Mouse (Mus musculus) layer of hippocampus, postnatal 36 days (tissue): ENCODE results near the gene Vwa1. TPM values are rescaled to one million over a fixed set of nuclear protein-coding genes. Genes with fewer than 3 reads are reported as not detected.
"Not testable (repeated sequence)": the region's sequence is repeated elsewhere in the genome, so short reads cannot be mapped to it uniquely, and the experiment has no call there.

Source experiments
- DNase-seq, 2 experiments: peaks; one replicate each; pipeline ENCODE4 v3.0.0; 2022
- microRNA-seq, 2 experiments: library from miRNA; unstranded; fragments of <30 nt; microRNA quantifications; one replicate each; pipeline ENCODE4 v1.2.0; 2021
- total RNA-seq, 2 experiments: library from RNA; stranded (reverse); gene quantifications; 2 replicates each; pipeline ENCODE4 v1.2.3; 2021

Vwa1 gene
- total RNA-seq, 2 experiments from 2014 or later: 10.5 to 11.3 TPM

DNA sequence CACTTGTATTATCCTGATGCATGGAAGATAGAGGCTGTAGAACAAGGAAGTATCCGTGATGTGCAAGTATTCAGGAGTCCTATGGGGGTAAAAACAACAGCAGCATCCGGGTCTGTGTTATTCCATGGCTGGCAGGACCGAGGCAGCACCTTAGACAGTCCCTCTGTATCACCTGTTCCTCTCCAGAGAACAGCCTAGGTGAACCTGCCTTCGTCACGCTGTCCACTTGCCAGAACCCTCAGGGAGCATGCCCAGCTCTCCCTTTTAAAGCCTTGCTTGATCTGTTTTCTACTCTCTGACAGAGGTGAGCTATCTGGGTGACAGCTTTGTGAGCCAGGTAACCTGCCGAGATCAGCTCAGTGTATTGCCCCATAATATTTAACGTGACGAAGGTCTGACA is 30.0 kb downstream of the Vwa1 start:
- no peak for DNase-seq

DNA sequence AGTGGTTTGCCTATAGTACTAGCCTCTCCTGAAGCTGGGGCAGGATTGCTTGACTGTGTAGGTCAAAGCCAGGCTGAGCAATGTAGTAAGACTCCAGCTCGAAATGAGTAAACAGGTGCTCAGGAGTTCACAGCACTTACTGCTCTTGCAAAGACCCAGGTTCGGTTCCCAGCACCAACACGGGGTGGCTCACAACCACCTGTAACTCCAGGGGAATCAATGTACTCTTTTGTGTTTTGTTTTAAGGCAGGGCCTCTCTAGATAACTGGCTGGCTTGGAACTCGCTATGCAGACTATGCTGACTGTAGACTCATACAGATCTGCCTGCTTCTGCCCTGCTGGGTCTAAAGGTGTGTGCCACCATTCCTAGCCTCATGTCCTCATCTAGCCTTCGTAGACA is 31.8 kb downstream of the Vwa1 start:
- DNase-seq: no peak

DNA sequence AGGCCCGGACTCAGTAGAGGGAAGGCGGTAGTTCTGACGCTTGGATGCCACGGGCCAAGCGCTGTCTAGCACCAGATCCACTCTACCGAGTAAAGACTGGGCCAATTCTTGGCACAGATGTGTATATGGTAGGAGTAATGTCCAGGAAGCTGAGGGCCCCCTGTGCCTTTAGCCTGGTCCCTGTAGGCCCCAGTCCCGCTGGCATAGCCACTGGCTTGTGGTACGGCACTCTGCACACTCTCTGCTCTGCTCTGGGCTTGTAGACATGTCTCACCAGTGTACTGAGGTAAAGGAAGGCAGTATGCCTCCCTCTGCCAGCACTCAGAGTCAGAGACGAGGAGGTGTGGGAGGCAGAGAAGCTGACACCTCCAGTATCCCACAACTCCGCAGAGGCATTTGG is 33.8 kb downstream of the Vwa1 start:
- not testable (repeated sequence) for DNase-seq

DNA sequence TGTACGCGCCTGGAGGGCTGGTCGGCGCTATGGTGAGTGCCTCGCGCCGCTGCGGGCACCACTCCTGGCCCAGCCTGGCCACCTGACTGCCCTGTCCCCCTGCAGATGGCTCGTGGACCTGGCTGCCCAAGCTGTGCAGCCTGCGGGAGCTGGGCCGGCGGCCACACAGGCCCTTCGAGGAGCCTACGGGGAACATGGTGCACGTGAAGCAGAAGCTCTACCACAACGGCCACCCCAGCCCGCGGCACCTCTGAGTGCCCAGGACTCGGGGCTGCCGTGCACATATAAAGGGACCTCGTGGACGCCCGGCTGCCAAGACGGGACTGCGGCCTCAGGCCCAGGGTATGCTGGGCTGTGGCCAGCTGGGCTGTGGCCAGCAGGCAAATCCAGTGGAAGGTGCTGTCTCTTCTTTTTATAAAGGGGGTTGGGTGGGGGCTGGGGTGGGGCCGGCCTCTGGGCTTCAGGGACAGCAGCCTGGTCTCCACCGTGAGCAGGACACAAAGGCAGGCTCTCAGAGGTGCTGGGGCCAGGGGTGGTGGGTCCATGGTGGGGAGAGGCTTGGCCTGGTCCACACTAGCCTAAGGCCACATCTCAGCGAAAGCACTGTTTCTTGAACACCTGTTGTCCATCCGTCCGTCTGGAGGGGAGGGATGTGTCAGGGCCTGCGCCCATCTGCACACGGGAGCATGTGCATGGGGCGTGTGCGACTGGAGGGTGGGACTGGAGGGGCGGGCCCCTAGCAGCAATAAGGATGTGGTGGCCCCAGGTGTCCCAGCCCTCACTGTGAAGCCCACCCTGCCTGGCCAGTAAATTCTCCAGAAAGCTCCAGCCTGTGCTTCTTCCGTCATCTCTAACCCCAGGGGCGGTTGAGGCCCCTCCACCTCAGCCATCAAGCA is 34.5 kb downstream of the Vwa1 start:
- DNase-seq: no peak

GRCm38 (mm10) chr4:155739152-155739551 is 35.3 kb downstream of the Vwa1 start:
- DNase-seq: no peak

GRCm38 (mm10) chr4:155738262-155738661 is 36.2 kb downstream of the Vwa1 start:
- no peak for DNase-seq

DNA sequence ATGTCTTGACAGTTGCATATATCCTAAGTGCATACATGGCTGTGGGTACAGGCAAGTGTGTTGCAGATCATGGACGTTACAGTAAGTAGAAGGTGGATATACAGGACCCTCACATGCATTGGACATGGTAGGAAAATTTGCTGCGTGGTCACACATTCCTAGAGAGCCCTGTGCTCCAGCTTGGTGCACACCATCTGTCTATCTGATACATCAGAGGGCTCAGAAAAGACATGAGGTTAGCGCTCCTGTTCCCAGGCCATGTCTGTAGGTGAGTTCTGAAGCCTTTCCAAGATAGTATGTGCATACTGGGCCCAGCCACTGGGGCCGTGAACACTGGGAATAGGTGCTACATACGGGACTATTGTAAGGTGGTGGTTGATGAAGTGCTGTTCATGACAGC is 38.1 kb downstream of the Vwa1 start:
- DNase-seq: no peak

DNA sequence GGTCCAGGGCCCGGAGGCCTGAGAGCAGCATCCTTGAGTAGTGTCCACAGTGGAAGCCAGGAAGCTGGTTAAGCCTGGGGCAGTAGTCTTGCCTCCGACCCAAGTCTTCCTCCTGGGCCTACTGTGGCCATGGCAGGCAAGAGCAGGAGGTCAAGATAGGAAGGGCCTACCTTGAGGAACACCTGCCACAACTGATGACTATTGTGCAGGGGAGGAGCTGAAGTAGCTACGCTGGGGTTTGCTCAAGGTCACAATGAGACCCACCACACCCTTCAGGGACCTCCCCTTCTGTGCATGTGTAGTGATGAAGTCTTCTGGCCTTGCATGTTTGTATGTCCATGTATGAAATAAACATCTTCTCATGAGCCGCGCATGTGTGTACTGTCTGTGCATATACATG is 38.7 kb downstream of the Vwa1 start:
- no peak for DNase-seq

DNA sequence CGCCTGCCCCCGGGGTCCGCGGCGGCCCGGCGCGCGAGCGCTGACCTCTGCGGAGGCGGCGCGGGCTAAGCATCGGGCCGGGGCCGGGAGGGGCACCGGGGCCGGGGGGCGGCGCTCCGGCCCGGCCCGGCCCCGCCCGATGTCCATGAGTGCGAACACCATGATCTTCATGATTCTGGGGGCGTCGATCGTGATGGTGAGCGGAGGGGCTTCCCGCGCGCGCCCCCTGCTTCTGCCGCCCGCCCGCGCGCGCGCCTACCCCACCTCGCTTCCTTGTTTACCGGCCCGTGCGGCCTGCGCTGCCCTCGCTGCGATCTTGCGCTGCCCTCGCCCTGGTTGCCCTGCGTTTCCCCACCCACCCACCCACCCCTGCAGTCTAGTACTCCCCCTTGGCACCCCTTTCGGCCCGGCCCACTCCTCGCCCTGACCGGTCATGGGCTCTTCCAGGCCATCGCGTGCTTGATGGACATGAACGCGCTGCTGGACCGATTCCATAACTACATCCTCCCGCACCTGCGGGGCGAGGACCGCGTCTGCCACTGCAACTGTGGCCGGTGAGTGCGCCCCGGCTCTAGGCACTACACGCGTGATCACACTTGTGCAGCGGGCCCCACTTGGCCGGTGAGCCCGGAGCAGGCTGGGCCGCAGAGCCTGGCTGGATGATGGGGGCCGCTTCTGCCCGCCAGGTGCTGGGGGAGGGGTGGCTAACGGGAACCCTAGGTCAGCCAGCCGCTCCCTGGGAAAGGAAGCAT is 39.4 kb downstream of the Vwa1 start:
- DNase-seq: peak; percentile 36 to 37

GRCm38 (mm10) chr4:155734350-155734941 is 40.1 kb downstream of the Vwa1 start, which contains the start of gene Tmem240:
Tmem240 (plus strand) TSS chr4:155734800.
- DNase-seq: peak; percentile 90

- no peak for DNase-seq
These were observed 41.2 kb downstream of the Vwa1 start for GRCm38 (mm10) chr4:155733267-155733666.

GRCm38 (mm10) chr4:155727993-155728392 is 46.5 kb downstream of the Vwa1 start:
- DNase-seq: no peak

GRCm38 (mm10) chr4:155721668-155722083 is 52.8 kb downstream of the Vwa1 start:
- DNase-seq: no peak

Small RNA genes lying within 50 kb of the gene (microRNA-seq; reads per million reads assigned to microRNA genes)
- gene Gm27743: 0 reads per million in 2 experiments

Other genes with a start within 250 kb of the Vwa1 start
- gene Nadk, start 212.3 kb downstream of the Vwa1 start, total RNA-seq: 10 to 100 TPM; 65.8 to 71.5 TPM
- gene Slc35e2, start 173.3 kb downstream of the Vwa1 start, total RNA-seq: 10 to 100 TPM; 40.1 to 41.0 TPM
- 10 to 100 TPM; 43.6 to 46.8 TPM for gene Cdk11b, start 149.8 kb downstream of the Vwa1 start, total RNA-seq
- gene Gm10563, start 129.3 kb downstream of the Vwa1 start, total RNA-seq: not detected
- 1 to 10 TPM; 3.9 to 6.4 TPM for gene Mmp23, start 121.3 kb downstream of the Vwa1 start, total RNA-seq
- 100 to 1,000 TPM in 1 of 2 experiments, 10 to 100 TPM in 1; 96.8 to 109 TPM for gene Mib2, start 105.5 kb downstream of the Vwa1 start, total RNA-seq
- gene Fndc10, start 80.4 kb downstream of the Vwa1 start, total RNA-seq: 10 to 100 TPM; 21.8 to 23.0 TPM
- gene Ssu72, start 69.9 kb downstream of the Vwa1 start, total RNA-seq: 10 to 100 TPM; 78.3 to 82.6 TPM
- 10 to 100 TPM; 34.7 to 35.1 TPM for gene Tmem240, start 39.9 kb downstream of the Vwa1 start, total RNA-seq
- gene Atad3a, start 13.6 kb downstream of the Vwa1 start, total RNA-seq: 10 to 100 TPM; 51.8 to 54.0 TPM
- 10 to 100 TPM; 29.6 to 31.8 TPM for gene Tmem88b, start 11.2 kb upstream of the Vwa1 start, total RNA-seq
- gene Ankrd65, start 15.7 kb upstream of the Vwa1 start, total RNA-seq: not detected
- gene Mrpl20, start 28.2 kb upstream of the Vwa1 start, total RNA-seq: 10 to 100 TPM; 83.0 to 87.4 TPM
- 100 to 1,000 TPM in 1 of 2 experiments, 10 to 100 TPM in 1; 87.0 to 106 TPM for gene Ccnl2, start 37.8 kb upstream of the Vwa1 start, total RNA-seq
- gene Aurkaip1, start 56.6 kb upstream of the Vwa1 start, total RNA-seq: 10 to 100 TPM; 88.4 to 98.2 TPM
- 1 to 10 TPM; 5.6 to 8.1 TPM for gene Mxra8, start 65.0 kb upstream of the Vwa1 start, total RNA-seq
- 10 to 100 TPM; 75.6 to 76.6 TPM for gene Dvl1, start 72.7 kb upstream of the Vwa1 start, total RNA-seq
- under 1 TPM; 0.15 to 0.48 TPM for gene Tas1r3, start 88.7 kb upstream of the Vwa1 start, total RNA-seq
- gene Cptp, start 94.7 kb upstream of the Vwa1 start, total RNA-seq: 10 to 100 TPM; 24.5 to 24.9 TPM
- gene Ints11, start 94.8 kb upstream of the Vwa1 start, total RNA-seq: 10 to 100 TPM; 35.7 to 36.9 TPM
- gene Pusl1, start 117.1 kb upstream of the Vwa1 start, total RNA-seq: 10 to 100 TPM; 56.8 to 59.9 TPM
- gene Acap3, start 117.1 kb upstream of the Vwa1 start, total RNA-seq: 100 to 1,000 TPM; 109 to 128 TPM
- 10 to 100 TPM; 66.2 to 74.1 TPM for gene Ube2j2, start 169.1 kb upstream of the Vwa1 start, total RNA-seq
- gene C1qtnf12, start 187.6 kb upstream of the Vwa1 start, total RNA-seq: 10 to 100 TPM; 12.7 to 18.6 TPM
- gene B3galt6, start 218.0 kb upstream of the Vwa1 start, total RNA-seq: 10 to 100 TPM in 1 of 2 experiments, 1 to 10 TPM in 1; 9.7 to 10.6 TPM
- 100 to 1,000 TPM; 178 to 190 TPM for gene Sdf4, start 218.2 kb upstream of the Vwa1 start, total RNA-seq
- gene Tnfrsf4, start 239.1 kb upstream of the Vwa1 start, total RNA-seq: 1 to 10 TPM; 2.3 to 2.5 TPM